Mouse (Mus musculus): ENCODE results near the gene Dpf1.
A peak's percentile ranks its signal among the peaks of the same experiment; 100 is the strongest.

Gene Dpf1

DNA sequence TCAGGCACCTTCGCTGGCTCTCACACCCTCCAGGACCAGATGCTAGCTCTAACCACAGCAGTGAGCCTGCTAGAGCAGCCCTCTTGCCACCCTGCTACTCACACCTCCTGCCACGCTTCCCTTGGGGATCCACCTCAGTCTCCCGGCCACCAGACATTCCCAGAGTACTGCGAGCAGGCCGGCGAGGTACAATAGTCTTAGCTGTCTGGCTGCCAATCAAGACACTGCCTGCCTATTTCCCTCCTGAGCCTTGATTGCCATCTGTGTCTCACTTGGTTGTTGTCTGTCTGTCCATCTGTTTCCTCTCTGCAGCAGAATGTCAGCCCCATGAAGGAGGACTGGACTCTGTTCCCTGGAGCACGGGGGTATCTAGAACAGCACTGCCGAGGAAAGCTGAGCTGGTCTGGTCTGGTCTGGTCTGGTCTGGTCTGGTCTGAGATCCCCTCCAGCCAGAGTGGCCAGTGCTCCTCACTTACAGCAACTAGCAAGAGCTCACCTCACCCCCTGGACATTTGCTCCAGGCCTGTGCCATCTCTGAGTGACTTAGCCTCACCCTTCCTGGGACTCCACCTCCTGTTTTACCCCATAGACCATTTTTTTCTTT lies 38.8 kb downstream of the Dpf1 start:
- no peak for DNase-seq

DNA sequence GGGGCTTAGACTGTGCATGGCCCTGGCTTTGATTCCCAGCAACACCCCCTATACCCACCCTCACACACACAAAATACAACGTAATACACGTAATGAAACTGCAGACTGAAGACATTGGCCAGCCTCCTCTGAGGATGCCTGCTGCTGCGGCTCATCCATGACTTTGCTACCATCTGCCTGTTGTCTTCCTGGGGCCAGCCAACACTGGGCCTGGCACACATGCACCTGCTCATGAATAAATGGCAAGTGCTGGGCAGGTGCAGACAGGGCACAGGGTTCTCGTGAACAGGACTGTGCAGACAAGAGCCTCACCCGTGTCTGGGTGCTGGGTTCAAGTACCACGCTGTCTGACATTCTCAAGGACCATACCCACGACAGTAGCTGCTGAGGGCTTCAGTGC lies 40.0 kb downstream of the Dpf1 start:
- no peak for DNase-seq

DNA sequence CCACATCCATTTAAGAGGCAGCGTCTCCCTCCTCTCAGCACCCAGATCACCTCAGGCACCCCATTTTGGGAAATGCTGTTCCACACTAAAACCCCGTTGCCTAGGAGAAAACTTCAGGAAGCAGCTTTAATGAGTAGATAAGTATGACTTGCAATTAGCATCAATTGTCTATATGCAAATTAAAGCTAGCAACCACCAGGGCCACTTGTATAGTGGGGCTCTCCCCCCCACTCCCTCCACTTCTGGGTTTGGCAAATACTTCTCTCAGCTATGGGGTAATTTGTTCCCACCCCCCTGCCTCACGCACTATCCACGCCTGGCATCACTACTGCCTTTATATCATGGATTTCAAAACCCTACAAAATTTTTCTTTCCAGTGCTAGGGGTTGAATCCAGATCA lies 41.8 kb downstream of the Dpf1 start:
- DNase-seq: no peak

DNA sequence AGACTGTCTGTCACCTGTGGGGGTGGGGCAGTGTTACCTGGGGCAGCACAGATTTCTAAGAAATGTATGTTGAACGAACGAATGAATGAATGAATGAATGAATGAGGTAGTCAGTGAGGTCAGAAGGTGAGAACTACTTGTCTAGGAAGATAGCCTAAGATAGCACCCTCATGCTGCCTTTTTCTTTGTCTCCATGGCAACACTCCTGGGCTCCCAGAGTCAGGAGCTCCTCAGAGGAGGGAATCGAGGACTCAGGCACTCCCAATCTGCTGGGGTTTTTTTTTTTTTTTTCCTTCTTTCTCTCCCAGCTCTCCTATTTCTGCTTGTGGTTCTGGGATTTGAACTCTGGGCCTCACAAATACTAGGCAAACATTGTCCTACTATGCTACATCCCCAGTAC lies 42.5 kb downstream of the Dpf1 start:
- no peak for DNase-seq

DNA sequence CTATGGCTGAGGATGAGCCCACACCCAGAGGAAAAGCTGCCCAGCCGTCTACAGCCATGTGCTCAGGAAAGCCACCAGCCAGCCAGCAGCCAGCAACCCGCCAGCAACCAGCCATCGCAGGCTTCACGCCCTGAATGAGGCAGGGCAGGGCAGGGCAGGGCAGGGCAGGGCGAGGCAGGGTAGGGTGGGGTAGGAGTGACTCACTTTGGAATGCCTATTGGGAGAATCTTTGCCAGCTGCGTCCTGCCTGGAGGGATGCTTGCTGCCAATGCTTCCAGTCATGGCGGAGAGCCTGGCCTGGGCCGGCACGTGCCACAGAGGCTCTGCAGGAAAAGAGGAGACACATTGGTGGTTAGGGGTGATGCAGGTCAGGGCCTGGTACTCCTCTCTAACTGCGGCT lies 46.7 kb downstream of the Dpf1 start:
- DNase-seq: no peak

DNA sequence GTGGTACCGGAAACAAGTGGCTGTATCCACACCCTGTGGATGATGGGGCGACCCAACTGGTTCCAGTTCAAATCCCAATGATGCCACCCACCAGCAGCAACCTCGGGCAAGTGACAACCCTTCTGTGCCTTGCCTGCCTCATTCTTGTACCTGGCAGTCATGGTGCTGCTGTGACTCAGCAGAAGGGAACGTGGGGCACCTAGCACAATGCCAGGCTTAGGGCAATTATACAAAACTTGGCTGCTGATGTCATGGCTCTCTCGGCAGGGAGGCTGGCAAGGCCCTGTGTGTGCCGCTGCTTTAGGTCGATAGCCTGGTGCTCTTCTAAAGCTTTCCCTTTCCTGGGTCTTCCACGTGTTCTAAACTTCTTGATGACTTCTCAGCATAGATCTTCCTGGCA lies 48.5 kb downstream of the Dpf1 start:
- DNase-seq: no peak

DNA sequence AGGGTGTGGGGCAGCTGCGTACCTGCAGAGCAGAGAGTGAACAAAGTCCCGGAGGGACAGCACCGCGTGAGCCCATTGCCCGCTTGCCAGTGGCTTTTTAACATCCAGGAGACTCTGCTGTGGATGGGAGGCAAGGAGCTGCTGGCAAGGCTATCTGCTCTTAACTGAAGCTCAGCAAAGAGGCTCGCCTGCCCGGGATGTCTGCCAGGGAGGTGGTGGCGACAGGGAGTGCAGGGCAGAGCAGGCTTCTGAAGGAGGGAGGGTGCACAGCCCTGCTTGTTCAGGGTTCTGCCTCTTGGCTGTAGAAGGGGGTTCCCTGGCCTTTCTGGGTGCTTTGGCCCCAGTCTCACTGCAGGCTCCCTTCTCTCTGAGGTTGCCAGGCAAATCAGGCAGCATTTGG lies 50.4 kb downstream of the Dpf1 start:
- no peak for DNase-seq

DNA sequence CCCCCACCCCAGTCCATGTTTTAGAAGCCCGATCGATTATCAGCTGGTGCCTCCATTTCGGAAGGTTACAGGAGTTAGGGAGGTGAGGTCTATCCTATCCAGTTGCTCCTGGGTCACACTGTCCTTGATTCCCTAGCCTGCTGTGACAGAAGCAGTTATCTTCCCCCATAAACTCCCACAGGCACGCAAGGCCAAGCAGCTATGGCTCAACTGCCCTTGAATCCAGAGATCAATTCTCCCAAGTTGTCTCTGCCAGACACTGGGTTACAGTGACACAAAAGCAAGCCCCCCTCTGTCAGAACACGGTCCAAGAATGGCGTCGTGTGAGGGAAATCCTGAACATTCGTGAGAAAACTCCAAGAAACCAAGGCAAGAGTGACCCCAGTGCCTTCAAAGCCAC lies 51.7 kb downstream of the Dpf1 start:
- no peak for DNase-seq

DNA sequence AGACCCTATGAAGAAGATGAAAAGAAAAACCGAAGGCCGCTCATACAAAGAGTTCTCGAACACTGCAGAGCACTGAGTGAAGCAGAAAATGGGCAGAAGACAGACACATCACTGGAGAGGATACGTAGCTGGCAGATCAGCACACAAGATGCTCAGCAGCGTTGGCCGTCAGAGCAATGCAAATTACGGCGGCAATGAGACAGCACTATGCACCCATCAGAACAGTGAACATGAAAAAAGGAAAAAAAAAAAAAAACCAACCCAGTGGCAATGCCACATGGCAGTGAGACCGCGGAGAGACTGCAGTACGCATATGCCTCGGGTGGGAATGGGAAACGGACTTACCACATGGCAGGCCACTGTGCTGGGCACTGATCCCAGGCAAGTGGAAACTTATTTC lies 57.7 kb downstream of the Dpf1 start:
- DNase-seq: no peak

DNA sequence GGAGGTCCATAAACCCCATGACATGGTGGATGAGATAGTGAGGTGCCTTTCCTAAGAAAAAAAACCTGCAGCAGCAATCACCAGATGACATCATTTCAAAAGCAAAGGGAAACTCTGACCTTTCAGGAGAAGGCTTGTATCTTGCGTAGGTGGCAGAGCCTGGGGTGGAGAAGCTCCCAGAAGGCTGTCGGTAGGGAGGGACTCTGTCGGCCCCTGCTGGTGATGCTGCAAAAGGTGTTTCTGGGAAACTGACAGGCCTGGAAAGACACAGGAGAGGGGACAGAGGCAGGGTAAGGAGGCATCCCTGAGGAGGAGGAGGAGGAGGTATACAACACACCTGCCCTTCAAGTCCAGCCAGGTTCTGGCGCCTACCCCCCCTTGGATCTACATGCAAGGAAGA lies 60.3 kb downstream of the Dpf1 start:
- peak in 1 of 2 experiments; percentile 17 for DNase-seq

DNA sequence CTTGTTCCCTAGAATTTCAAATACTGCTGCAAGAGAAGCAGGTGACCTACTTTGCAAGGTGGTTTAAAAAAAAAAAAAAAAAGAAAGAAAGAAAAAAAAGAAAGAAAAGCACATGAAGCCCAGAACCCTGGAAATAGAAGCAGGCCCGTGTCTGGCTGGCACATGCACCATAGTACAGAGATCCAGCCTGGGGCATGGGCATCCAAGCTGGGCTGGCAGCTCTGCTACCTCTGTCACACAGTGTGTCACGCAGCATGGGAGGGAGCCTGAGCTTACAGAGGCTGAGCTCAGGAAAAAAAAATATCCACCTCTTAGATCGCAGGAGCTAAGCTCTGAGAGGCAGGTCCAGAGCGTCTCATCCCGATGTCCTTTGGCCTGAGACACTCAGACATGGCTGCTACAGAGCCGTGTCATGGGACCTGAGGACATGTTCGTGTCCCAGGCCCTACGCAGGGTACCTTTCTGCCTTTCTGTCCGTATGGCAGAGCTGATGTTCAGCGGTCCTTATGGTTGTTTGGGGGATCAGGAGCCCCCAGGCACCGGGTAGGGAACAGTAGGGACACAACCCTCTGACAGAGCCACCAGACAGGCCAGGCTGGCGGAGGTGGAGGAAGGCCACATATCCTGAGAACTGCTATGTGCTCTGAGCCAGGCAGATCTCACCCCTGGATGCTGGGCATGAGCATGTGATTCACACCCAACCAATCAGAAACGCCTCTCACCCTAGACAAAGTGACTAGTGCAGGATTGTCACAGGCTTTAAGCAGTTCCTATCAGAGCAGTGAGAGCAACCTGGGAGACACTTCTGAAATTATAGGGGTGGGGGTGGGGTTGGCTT lies 63.6 kb downstream of the Dpf1 start:
- no peak for DNase-seq

Data from lung, postnatal 4 days (tissue).